Mouse (Mus musculus) cerebellum, adult (tissue): ENCODE measurements around the gene Rpap3.
"Not testable (repeated sequence)": the region's sequence is repeated elsewhere in the genome, so short reads cannot be mapped to it uniquely, and the experiment has no call there.

Experiments
- ATAC-seq: cut with Nextera tagmentation; 2 replicates; pipeline ENCODE4 v1.9.2; 2017; ENCODE audit warnings: mild to moderate bottlenecking, moderate library complexity, mixed read lengths; ENCODE audit not compliant: insufficient number of reproducible peaks, low FRiP score, low TSS enrichment

Rpap3 gene

GRCm38 (mm10) chr15:97712546-97712945, 6.9 kb upstream of the Rpap3 start:
- ATAC-seq: no peak

- ATAC-seq: no peak
Observed at GRCm38 (mm10) chr15:97710906-97711305, 5.3 kb upstream of the Rpap3 start.

- no peak for ATAC-seq
Observed at GRCm38 (mm10) chr15:97696616-97697015, 9.0 kb downstream of the Rpap3 start.

- ATAC-seq: no peak
Observed at GRCm38 (mm10) chr15:97693411-97693810, 12.2 kb downstream of the Rpap3 start.

GRCm38 (mm10) chr15:97684118-97684517, 21.5 kb downstream of the Rpap3 start:
- no peak for ATAC-seq

GRCm38 (mm10) chr15:97682053-97682452, 23.6 kb downstream of the Rpap3 start:
- no peak for ATAC-seq

- no peak for ATAC-seq
Observed at GRCm38 (mm10) chr15:97679991-97680681, 25.5 kb downstream of the Rpap3 start.

- ATAC-seq: no peak
Observed at GRCm38 (mm10) chr15:97677341-97677740, 28.3 kb downstream of the Rpap3 start.

- ATAC-seq: no peak
Observed at GRCm38 (mm10) chr15:97675927-97676326, 29.7 kb downstream of the Rpap3 start.

- no peak for ATAC-seq
Observed at GRCm38 (mm10) chr15:97674423-97674822, 31.2 kb downstream of the Rpap3 start.

GRCm38 (mm10) chr15:97673256-97674000, 32.2 kb downstream of the Rpap3 start:
- no peak for ATAC-seq

- ATAC-seq: peak; percentile 76
Observed at GRCm38 (mm10) chr15:97672211-97672765, 33.3 kb downstream of the Rpap3 start.

GRCm38 (mm10) chr15:97670554-97670953, 35.1 kb downstream of the Rpap3 start:
- no peak for ATAC-seq

GRCm38 (mm10) chr15:97668158-97668877, 37.3 kb downstream of the Rpap3 start:
- ATAC-seq: not testable (repeated sequence)

- no peak for ATAC-seq
Observed at GRCm38 (mm10) chr15:97667437-97667836, 38.2 kb downstream of the Rpap3 start.

- ATAC-seq: no peak
Observed at GRCm38 (mm10) chr15:97666457-97666770, 39.2 kb downstream of the Rpap3 start.

GRCm38 (mm10) chr15:97665770-97666456, 39.7 kb downstream of the Rpap3 start:
- no peak for ATAC-seq

- ATAC-seq: no peak
Observed at GRCm38 (mm10) chr15:97664981-97665668, 40.5 kb downstream of the Rpap3 start.

GRCm38 (mm10) chr15:97663750-97664406, 41.7 kb downstream of the Rpap3 start:
- ATAC-seq: peak; percentile 87
